Comparison of ENCODE assay signal across 8 mouse cellular contexts in the genomic region with DNA sequence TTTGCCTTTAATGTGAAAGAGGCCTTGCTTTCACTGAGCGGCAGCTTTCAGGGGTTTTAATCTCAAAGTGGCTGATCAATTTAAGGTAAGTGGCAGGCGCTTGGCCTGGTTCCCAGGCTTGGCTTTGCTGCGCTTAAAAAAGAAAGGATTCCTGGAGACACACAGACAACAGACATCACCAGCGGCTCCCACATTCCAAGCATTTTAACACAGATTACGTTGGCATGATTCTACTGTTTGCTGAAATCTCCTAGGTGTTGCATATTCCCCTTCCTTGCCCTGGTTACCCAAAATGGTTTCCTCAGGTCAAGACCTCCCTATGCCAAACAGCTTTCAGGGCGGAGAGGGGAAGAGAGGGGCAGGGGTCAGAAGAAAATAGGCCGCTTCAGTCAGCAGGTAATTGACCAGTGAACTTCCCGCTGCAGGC. TPM values are rescaled to one million over a fixed set of nuclear protein-coding genes. Genes with fewer than 3 reads are reported as not detected.
A peak's percentile ranks its signal among the peaks of the same experiment; 100 is the strongest.
DNase-seq lines count a peak whose midpoint lies in the region; ATAC-seq and TF ChIP-seq lines count a peak whose summit lies in the region.
"Not testable (repeated sequence)": the region's sequence is repeated elsewhere in the genome, so short reads cannot be mapped to it uniquely, and the experiment has no call there.

No protein-coding gene starts in this region.

- H3K9ac ChIP-seq in forebrain, embryonic 12.5 days; heart, embryonic 12.5 days; hindbrain, embryonic 15.5 days; liver, adult 2 months (ENCODE audit: low read depth, low read length); midbrain, embryonic 12.5 days (replicated peaks): not testable (repeated sequence)

- H3K9me3 ChIP-seq in forebrain, embryonic 12.5 days; heart, embryonic 12.5 days (replicated peaks); hindbrain, embryonic 15.5 days; midbrain, embryonic 12.5 days: not testable (repeated sequence)

- ATAC-seq in forebrain, embryonic 12.5 days (ENCODE audit: low FRiP score), result peak; percentile 83; the same call in 1 of the 2 replicates
- peak; percentile 36; the same call in 1 of the 2 replicates for ATAC-seq in heart, embryonic 12.5 days (ENCODE audit: insufficient number of reproducible peaks, low FRiP score)
- peak; percentile 61; the same call in 1 of the 2 replicates for ATAC-seq in hindbrain, embryonic 15.5 days (ENCODE audit: low FRiP score, low read depth)
- ATAC-seq in midbrain, embryonic 12.5 days (ENCODE audit: low FRiP score, low read depth), result peak; percentile 48; the same call in 1 of the 2 replicates

- H3K4me1 ChIP-seq in forebrain, embryonic 12.5 days; heart, embryonic 12.5 days (replicated peaks); hindbrain, embryonic 15.5 days (replicated peaks); liver, adult 2 months (ENCODE audit: control insufficient read depth, insufficient read depth, low read length); midbrain, embryonic 12.5 days: not testable (repeated sequence)

- not testable (repeated sequence) for H3K4me3 ChIP-seq in forebrain, embryonic 12.5 days (replicated peaks); heart, embryonic 12.5 days; hindbrain, embryonic 15.5 days; liver, adult 2 months (ENCODE audit: insufficient read depth, low read depth, low read length); midbrain, embryonic 12.5 days

- H3K27me3 ChIP-seq in forebrain, embryonic 12.5 days; heart, embryonic 12.5 days (replicated peaks); hindbrain, embryonic 15.5 days; liver, adult 2 months (ENCODE audit: control insufficient read depth, insufficient read depth, low read length); midbrain, embryonic 12.5 days: not testable (repeated sequence)

- H3K79me2 ChIP-seq in liver, adult 2 months (ENCODE audit: control insufficient read depth, insufficient read depth, low read length), result not testable (repeated sequence)

- H3K4me2 ChIP-seq in forebrain, embryonic 12.5 days; hindbrain, embryonic 15.5 days; midbrain, embryonic 12.5 days (replicated peaks): not testable (repeated sequence)
- peak overlapping the region; percentile 24; the same call in 1 of the 2 replicates for H3K4me2 ChIP-seq in heart, embryonic 12.5 days

- DNase-seq in 3T3-L1 (ENCODE audit: low read depth, low spot score), result peak; percentile 38
- DNase-seq in brain, adult 2 months (ENCODE audit: low read depth, low spot score), result peak; percentile 15
- peak; percentile 8 for DNase-seq in liver, adult 2 months (ENCODE audit: extremely low read depth, low read depth, low spot score)
- peak; percentile 31 for DNase-seq in retina, postnatal 1 day

- 8% methylated on average over 8 of the region's 8 CpGs for WGBS in forebrain, embryonic 12.5 days
- WGBS in heart, embryonic 12.5 days, result 10% methylated on average over 8 of the region's 8 CpGs
- WGBS in hindbrain, embryonic 15.5 days, result 14% methylated on average over 8 of the region's 8 CpGs
- 22% methylated on average over 8 of the region's 8 CpGs for WGBS in liver, adult 2 months
- 4% methylated on average over 8 of the region's 8 CpGs for WGBS in midbrain, embryonic 12.5 days

- H3K36me3 ChIP-seq in forebrain, embryonic 12.5 days (replicated peaks); heart, embryonic 12.5 days; hindbrain, embryonic 15.5 days; liver, adult 2 months (ENCODE audit: control insufficient read depth, insufficient read depth, low read length); midbrain, embryonic 12.5 days: not testable (repeated sequence)

- TF ChIP-seq POLR2A in liver, adult 2 months (IDR thresholded peaks at IDR 0.05; ENCODE audit: extremely low read depth, insufficient read depth, low read length), result not testable (repeated sequence)

- TF ChIP-seq CTCF in liver, adult 2 months (IDR thresholded peaks at IDR 0.05; ENCODE audit: low read depth, low read length), result not testable (repeated sequence)

- H3K27ac ChIP-seq in forebrain, embryonic 12.5 days, result 0 out of 2 replicates have a peak overlapping the region, but pooled peaks have one; percentile 25
- peak overlapping the region; percentile 75 for H3K27ac ChIP-seq in heart, embryonic 12.5 days (ENCODE audit: poor library complexity, severe bottlenecking)
- not testable (repeated sequence) for H3K27ac ChIP-seq in hindbrain, embryonic 15.5 days (replicated peaks); liver, adult 2 months (replicated peaks; ENCODE audit: insufficient read depth, low read depth, low read length); midbrain, embryonic 12.5 days (replicated peaks)

RNA-seq across cellular contexts. Expression of a gene that starts 51.3 kb away (rescaled TPM):
- 31.2 and 32.4 TPM in 2 replicates for polyA plus RNA-seq in forebrain, embryonic 12.5 days (2016; fragmentation: Nextera tagmentation; extraction: Ambion mirVana)
- 32.5 and 33.3 TPM in 2 replicates for polyA plus RNA-seq in heart, embryonic 12.5 days (2016; fragmentation: Nextera tagmentation; extraction: Ambion mirVana)
- polyA plus RNA-seq in hindbrain, embryonic 15.5 days (2015; fragmentation: Nextera tagmentation; extraction: Ambion mirVana), result 12.0 and 18.3 TPM in 2 replicates
- 9.1 and 9.9 TPM in 2 replicates for total RNA-seq in liver, adult 2 months (2014; rRNA removed)
- 4.6 and 6.1 TPM in 2 replicates for polyA plus RNA-seq in liver, adult 2 months (2012; rRNA removed)
- polyA plus RNA-seq in midbrain, embryonic 12.5 days (2016; fragmentation: Nextera tagmentation; extraction: Ambion mirVana), result 16.5 and 18.0 TPM in 2 replicates
